Mouse (Mus musculus) stomach, embryonic 16.5 days (tissue): ENCODE measurements around the gene Gbf1. TPM values are rescaled to one million over a fixed set of nuclear protein-coding genes. Genes with fewer than 3 reads are reported as not detected.

Source experiments
- ATAC-seq: fragments of 200-750 bp; cut with Nextera tagmentation; 2 replicates; pipeline ENCODE4 v1.8.0; 2017; ENCODE audit warnings: moderate number of reproducible peaks, moderate TSS enrichment; ENCODE audit not compliant: insufficient read depth, low FRiP score
- H3K27ac ChIP-seq: fragments of 300-500 bp; sonication (generic); 2 replicates; pipeline ENCODE4 v1.5.1; 2014; ENCODE audit warnings: low read length
- H3K27me3 ChIP-seq: fragments of 300-500 bp; sonication (generic); 2 replicates; pipeline ENCODE4 v1.6.1; 2014; ENCODE audit warnings: low read length, control low read depth, mixed read lengths; ENCODE audit not compliant: control insufficient read depth, insufficient read depth
- H3K36me3 ChIP-seq: fragments of 300-500 bp; sonication (generic); 2 replicates; pipeline ENCODE4 v1.6.1; 2014; ENCODE audit warnings: low read length; ENCODE audit not compliant: control insufficient read depth, insufficient read depth
- H3K4me1 ChIP-seq: fragments of 300-500 bp; sonication (generic); 2 replicates; pipeline ENCODE4 v1.6.1; 2014; ENCODE audit warnings: low read length, control low read depth, mixed read lengths; ENCODE audit not compliant: control insufficient read depth, insufficient read depth
- H3K4me2 ChIP-seq: fragments of 300-500 bp; sonication (generic); 2 replicates; pipeline ENCODE4 v1.6.1; 2014; ENCODE audit warnings: low read depth, low read length, mixed read lengths
- H3K4me3 ChIP-seq: fragments of 300-500 bp; sonication (generic); replicated peaks from 2 replicates; pipeline ENCODE4 v1.5.1; 2014; ENCODE audit warnings: mild to moderate bottlenecking, low read length
- H3K9ac ChIP-seq: fragments of 300-500 bp; sonication (generic); 2 replicates; pipeline ENCODE4 v1.6.1; 2014; ENCODE audit warnings: low read length
- H3K9me3 ChIP-seq: fragments of 300-500 bp; sonication (generic); replicated peaks from 2 replicates; pipeline ENCODE4 v1.6.1; 2016; ENCODE audit warnings: low read length, control low read depth; ENCODE audit not compliant: control insufficient read depth
- WGBS: fragments of 180-500 bp; shearing (Covaris S2); extraction: QIAGEN DNeasy Blood & Tissue Kit; methylation state at CpG from one replicate; pipeline ENCODE4 v1.1.7; 2014; 5-methylcytosine and 5-hydroxymethylcytosine counted together
- polyA plus RNA-seq: library from polyadenylated mRNA; unstranded; fragments of >200 nt; fragmentation: Nextera tagmentation; extraction: Ambion mirVana; gene quantifications from 2 replicates; pipeline ENCODE4 v1.2.1, GENCODE M21; 2015

The Gbf1 gene
- polyA plus RNA-seq, result 36.4 and 40.4 TPM in 2 replicates

- Histone ChIP-seq H3K9ac (peak within 1 kb of the TSS; percentile 81), H3K4me1 (peaks cover 26% of the 10 kb centered on the region), H3K9me3 (no peaks in the 10 kb centered on the region), H3K36me3 (no peaks in the 10 kb centered on the region), H3K4me3 (peak within 1 kb of the TSS; percentile 90), H3K27ac (0 out of 2 replicates have a peak within 1 kb of the TSS, but pooled peaks have one; percentile 44), H3K27me3 (peaks cover 30% of the 10 kb centered on the region), H3K4me2 (peak within 1 kb of the TSS; percentile 83)
- peak; percentile 97 for ATAC-seq
- WGBS, result under 1% methylated on average over 37 of the region's 37 CpGs
Measured at GRCm38 (mm10) chr19:46152127-46152803, at the start of gene Gbf1. Gene Gbf1, plus strand, starts transcription at chr19:46152509.

DNA sequence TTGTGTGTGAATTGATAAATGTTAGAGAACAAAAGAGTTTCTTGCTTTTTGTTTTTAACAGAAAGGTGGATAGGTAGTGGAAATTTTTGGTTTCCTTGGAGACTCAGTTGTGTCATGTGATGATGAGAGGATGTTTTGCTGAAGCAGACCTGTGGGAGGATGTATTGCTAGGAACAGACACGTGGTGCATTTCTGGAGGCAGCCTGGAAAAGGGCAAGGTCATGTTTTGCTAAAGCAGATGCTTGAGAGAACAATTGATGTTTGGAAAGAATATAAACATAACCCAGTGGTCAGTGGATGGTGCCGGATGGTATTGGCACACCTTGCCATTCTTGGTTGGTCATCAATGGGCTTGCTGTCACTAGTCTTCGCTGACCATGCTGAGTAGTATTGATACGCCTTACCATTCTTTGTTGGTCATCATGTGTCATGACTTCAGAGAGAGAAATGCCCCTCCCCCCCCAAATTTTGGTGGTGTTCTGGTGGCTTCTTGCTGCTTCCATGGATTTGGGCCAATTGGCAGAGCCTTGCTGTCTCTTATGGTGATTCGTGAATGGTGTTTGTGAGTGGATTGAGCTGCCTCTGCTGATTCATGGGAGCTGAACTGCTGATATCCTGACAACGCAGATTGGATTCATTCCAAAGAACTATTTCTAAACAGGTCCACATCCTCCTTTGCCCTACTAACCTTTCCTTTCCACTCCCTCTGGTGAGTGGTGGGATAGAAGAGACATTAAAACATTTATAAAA lies 48.7 kb upstream of the Gbf1 start:
- Histone ChIP-seq H3K4me1 (no peaks in the 10 kb centered on the region), H3K9ac (no peak overlapping the region), H3K36me3 (no peaks in the 10 kb centered on the region), H3K27ac (no peak overlapping the region), H3K27me3 (no peaks in the 10 kb centered on the region), H3K9me3 (no peaks in the 10 kb centered on the region), H3K4me2 (no peak overlapping the region), H3K4me3 (no peak overlapping the region)
- ATAC-seq, result no peak
- 69% methylated on average over 6 of the region's 6 CpGs for WGBS

DNA sequence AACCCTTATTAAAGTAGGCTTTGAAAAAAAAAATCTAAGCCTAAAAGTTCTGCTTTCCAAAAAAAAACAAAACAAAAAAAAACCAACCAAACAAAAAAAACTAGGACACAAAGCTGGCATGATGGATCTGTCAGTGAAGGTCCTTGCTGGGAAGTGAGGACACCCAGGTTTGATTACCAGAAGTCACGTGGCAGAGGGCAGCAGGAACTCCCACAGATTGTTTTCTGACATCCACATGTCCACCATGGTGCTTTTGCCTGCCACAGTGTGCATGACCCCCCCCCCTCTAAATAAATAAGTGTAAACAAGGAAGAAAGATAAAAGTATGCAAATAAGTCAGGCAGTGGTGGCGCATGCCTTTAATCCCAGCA lies 48.1 kb upstream of the Gbf1 start:
- no peak for ATAC-seq

DNA sequence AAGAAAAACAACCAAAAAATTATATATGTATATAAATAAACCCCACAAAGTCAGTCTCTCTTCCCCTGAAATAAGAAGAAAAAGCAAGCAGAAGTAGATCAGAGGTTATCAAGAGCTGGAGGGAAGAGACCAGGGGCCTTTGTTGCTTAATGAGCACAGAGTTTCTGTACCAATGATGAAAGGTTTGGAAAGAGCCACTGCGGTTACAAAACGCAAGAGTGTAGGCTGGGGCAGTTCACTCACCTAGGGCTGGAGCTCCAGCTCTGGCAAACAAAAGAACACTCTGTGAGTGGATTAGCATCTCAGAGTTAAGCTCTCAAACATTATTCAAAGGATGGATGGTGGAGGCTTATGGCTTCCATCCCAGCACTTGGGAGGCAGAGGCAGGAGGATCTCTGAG lies 42.1 kb upstream of the Gbf1 start:
- 82% methylated on average over 2 of the region's 2 CpGs for WGBS

More for the DNA sequence above, 48.1 kb upstream of the Gbf1 start:
- H3K4me2 ChIP-seq, result no peak overlapping the region
- H3K9me3 ChIP-seq, result no peaks in the 10 kb centered on the region
- no peaks in the 10 kb centered on the region for H3K4me1 ChIP-seq
- no peaks in the 10 kb centered on the region for H3K27me3 ChIP-seq
- H3K9ac ChIP-seq, result no peak overlapping the region
- WGBS, result 79% methylated on average over 2 of the region's 2 CpGs
- no peak overlapping the region for H3K4me3 ChIP-seq
- H3K27ac ChIP-seq, result no peak overlapping the region
- H3K36me3 ChIP-seq, result no peaks in the 10 kb centered on the region

DNA sequence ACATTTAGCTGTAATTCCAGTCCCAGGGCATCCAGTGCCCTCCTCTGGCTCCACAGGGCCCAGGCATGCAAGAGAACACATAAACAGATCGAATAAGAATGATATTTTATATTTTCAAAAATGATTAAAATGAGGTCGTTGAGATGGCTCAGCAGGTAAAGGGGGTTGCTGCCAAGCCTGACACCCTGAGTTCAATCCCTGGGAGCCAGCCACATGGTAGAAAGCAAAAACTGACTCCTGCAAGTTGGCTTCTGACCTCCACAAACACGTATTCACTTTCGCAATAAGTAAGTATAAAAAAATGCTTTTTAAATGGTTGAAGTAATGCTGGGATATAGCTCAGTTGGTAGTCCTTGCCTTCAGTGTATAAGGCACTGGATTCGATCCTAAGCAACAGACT lies 41.5 kb upstream of the Gbf1 start:
- WGBS, result 82% methylated on average over 5 of the region's 5 CpGs
- H3K9ac ChIP-seq, result no peak overlapping the region
- H3K4me1 ChIP-seq, result no peaks in the 10 kb centered on the region
- no peak overlapping the region for H3K4me3 ChIP-seq
- H3K27ac ChIP-seq, result no peak overlapping the region
- ATAC-seq, result no peak
- H3K4me2 ChIP-seq, result no peak overlapping the region
- no peaks in the 10 kb centered on the region for H3K9me3 ChIP-seq
- H3K36me3 ChIP-seq, result no peaks in the 10 kb centered on the region
- no peaks in the 10 kb centered on the region for H3K27me3 ChIP-seq

More for the DNA sequence above, 42.1 kb upstream of the Gbf1 start:
- H3K36me3 ChIP-seq, result no peaks in the 10 kb centered on the region
- no peak overlapping the region for H3K4me3 ChIP-seq
- ATAC-seq, result no peak
- H3K27me3 ChIP-seq, result no peaks in the 10 kb centered on the region
- no peak overlapping the region for H3K9ac ChIP-seq
- H3K4me1 ChIP-seq, result no peaks in the 10 kb centered on the region
- no peaks in the 10 kb centered on the region for H3K9me3 ChIP-seq
- H3K4me2 ChIP-seq, result no peak overlapping the region
- H3K27ac ChIP-seq, result no peak overlapping the region

GRCm38 (mm10) chr19:46114617-46115016 lies 37.7 kb upstream of the Gbf1 start:
- no peak overlapping the region for H3K27ac ChIP-seq
- H3K27me3 ChIP-seq, result no peaks in the 10 kb centered on the region
- 49% methylated on average over 4 of the region's 4 CpGs for WGBS
- H3K4me1 ChIP-seq, result no peaks in the 10 kb centered on the region
- no peak for ATAC-seq
- no peak overlapping the region for H3K9ac ChIP-seq
- H3K4me3 ChIP-seq, result no peak overlapping the region
- H3K4me2 ChIP-seq, result no peak overlapping the region
- H3K9me3 ChIP-seq, result no peaks in the 10 kb centered on the region
- no peaks in the 10 kb centered on the region for H3K36me3 ChIP-seq

DNA sequence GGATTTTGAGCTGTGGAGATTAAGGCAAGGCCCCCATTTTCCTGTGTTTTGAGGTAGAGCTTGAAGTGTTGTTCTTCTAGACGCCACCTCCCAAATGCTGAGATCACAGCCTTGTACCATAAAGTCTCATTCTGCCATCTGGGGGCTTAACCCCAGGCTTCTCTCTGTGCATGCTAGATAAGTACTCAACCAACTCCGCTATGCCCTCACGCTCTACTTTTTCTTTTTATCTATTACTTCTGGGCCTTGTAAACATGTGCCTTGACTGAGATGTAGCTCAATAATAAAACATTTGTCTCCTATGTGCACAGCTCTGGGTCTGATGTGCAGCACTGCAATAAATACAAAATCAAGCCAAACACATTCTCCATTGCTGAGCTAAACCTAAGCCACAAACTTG lies 32.9 kb upstream of the Gbf1 start:
- H3K4me3 ChIP-seq, result no peak overlapping the region
- no peak overlapping the region for H3K9ac ChIP-seq
- H3K4me2 ChIP-seq, result no peak overlapping the region
- H3K9me3 ChIP-seq, result no peaks in the 10 kb centered on the region
- H3K36me3 ChIP-seq, result no peaks in the 10 kb centered on the region
- WGBS, result 86% methylated on average over 3 of the region's 3 CpGs
- no peak overlapping the region for H3K27ac ChIP-seq
- no peak for ATAC-seq
- no peaks in the 10 kb centered on the region for H3K27me3 ChIP-seq
- H3K4me1 ChIP-seq, result no peaks in the 10 kb centered on the region

DNA sequence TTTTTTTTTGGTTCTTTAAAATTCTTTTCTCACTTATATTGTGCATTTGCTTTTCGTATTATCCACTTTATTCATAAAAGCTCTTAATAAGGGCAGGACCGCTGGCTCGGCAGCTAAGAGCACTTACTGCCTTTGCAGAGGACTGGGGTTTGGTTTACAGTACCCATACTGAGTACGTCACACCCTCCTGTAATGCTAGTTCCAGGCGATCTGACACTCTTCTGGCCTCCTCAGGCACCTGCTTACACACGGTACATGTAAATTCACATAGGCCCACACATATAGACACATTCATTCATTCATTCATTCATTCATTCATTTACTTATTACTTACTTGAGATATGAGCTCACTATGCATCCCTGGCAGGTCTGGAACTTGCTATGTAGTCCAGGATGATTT lies 31.4 kb upstream of the Gbf1 start:
- Histone ChIP-seq H3K9ac (no peak overlapping the region), H3K9me3 (no peaks in the 10 kb centered on the region), H3K27me3 (no peaks in the 10 kb centered on the region), H3K4me2 (no peak overlapping the region), H3K4me1 (no peaks in the 10 kb centered on the region), H3K4me3 (no peak overlapping the region), H3K27ac (no peak overlapping the region), H3K36me3 (no peaks in the 10 kb centered on the region)
- no peak for ATAC-seq
- 69% methylated on average over 6 of the region's 6 CpGs for WGBS

- no peak overlapping the region for H3K9ac ChIP-seq
- no peak overlapping the region for H3K4me3 ChIP-seq
- no peak overlapping the region for H3K4me2 ChIP-seq
- H3K9me3 ChIP-seq, result no peaks in the 10 kb centered on the region
- no peaks in the 10 kb centered on the region for H3K4me1 ChIP-seq
- H3K27ac ChIP-seq, result no peak overlapping the region
- ATAC-seq, result no peak
- no peaks in the 10 kb centered on the region for H3K27me3 ChIP-seq
- WGBS, result 73% methylated on average over 3 of the region's 3 CpGs
- no peaks in the 10 kb centered on the region for H3K36me3 ChIP-seq
Measured at GRCm38 (mm10) chr19:46123876-46124275, 28.4 kb upstream of the Gbf1 start.
